Mouse (Mus musculus): ENCODE results near the gene Phlda3. TPM values are rescaled to one million over a fixed set of nuclear protein-coding genes. Genes with fewer than 3 reads are reported as not detected.

Gene Phlda3
- not detected for total RNA-seq (2023)

DNA sequence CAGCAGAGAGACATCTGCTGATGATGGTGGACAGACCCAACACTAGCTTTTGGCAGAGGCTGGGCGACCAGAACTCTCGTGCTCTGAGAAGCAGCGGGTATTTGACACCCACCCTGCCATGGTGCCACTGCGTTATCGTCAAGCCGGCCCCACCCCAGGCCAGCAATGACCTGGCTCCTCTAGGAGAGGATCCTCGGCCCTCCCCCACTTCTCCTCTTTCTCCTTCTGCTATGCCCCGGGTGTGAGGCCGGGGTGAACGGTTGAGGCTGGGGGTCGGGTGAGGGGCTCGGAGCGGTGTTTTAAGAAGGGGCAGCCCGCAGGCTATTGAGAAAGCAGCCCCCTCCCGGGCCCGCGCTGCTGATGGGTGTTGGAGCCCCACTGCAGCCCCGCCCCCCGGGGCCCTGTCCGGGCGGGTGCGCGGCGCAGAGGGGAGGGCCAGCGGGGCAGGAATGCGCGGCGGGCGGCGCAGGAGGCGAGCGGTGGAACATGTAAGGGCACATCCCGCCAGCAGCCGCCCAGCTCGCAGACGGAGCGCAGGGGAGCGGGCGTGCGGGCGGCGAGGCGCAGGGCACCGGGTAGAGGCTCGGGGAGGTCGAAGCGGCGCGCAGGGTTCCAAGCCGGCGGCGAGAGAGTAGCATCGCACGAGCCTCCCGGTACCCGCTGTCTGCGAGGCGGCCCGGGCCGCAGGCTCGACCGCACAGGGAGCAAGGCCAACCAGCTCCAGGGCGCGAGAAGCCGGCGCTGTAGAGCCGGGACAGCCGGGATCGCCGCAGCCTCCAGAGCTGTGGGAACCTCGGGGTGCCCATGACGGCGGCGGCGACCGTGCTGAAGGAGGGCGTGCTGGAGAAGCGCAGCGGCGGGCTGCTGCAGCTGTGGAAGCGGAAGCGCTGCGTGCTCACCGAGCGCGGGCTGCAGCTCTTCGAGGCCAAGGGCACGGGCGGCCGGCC, at the start of gene Phlda3:
Gene Phlda3 (plus strand): TSS at position 475 of the 947 bp plus-strand sequence.

GRCm38 (mm10) chr1:135719983-135720382, 45.9 kb upstream of the Phlda3 start, which contains the start of gene Csrp1:
Gene Csrp1, plus strand, starts transcription at chr1:135720061.

DNA sequence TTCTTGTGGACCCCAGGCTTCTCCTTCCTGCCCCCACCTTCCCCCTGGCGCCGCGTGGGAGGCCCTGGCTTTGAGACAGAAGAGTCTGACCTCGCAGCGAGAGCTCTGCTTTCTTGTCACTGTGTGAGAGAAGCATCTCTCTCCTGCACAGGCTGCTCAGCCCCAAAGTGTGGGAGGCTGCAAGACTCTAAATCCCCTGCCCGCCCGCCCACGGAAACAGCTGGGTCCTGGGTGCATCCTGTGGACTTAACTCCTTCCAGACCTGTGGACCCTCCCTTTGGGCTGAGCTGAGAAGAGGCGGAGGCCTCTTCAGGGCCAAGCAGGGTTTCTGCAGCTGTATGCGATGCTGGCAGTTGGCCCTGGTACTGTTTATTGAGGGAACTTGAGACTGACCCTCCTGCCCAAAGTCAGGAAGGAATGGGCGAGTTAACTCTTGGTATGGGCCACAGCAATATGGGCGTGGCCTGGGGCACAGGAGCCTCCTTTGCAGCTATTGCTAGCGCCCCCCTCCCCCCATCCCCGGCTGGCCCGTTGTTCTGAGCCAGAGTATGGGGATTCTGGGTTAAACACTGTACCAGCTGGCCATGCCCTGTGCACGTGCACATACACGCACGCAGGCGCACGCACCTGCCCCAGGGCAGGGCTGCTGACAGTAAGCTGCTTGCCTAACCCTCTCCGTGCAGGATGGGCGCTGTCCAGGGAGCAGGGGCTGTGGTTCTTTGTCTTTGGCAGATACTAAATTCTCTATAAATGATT, 13.0 kb downstream of the Phlda3 start, which contains the start of gene Tnni1:
Gene Tnni1 (plus strand): TSS at position 655 of the 756 bp plus-strand sequence.

GRCm38 (mm10) chr1:135818481-135819086, 52.7 kb downstream of the Phlda3 start, which contains the start of gene Lad1:
Gene Lad1, plus strand, starts transcription at chr1:135818598.

Other genes with a start within 250 kb of the Phlda3 start
- gene Nav1, start 158.8 kb upstream of the Phlda3 start, total RNA-seq (2023) = 2.4 TPM
- 42.7 TPM for gene Csrp1, start 46.1 kb upstream of the Phlda3 start, total RNA-seq (2023)
- not detected for gene Tnni1, start 13.3 kb downstream of the Phlda3 start, total RNA-seq (2023)
- gene Lad1, start 52.5 kb downstream of the Phlda3 start, total RNA-seq (2023) = 1.2 TPM
- gene Tnnt2, start 70.2 kb downstream of the Phlda3 start, total RNA-seq (2023) = not detected
- not detected for gene Pkp1, start 153.1 kb downstream of the Phlda3 start, total RNA-seq (2023)
- not detected for gene Igfn1, start 240.2 kb downstream of the Phlda3 start, total RNA-seq (2023)
- gene Tmem9, start 242.0 kb downstream of the Phlda3 start, total RNA-seq (2023) = 11.8 TPM